Mouse (Mus musculus): Measurements from ENCODE around the gene Mrs2.

- TF ChIP-seq HCFC1 (IDR thresholded peaks at IDR 0.05; ENCODE audit: borderline replicate concordance, insufficient read depth, low read length) (no peak; the same call in 1 of the 2 replicates), MAFK (IDR thresholded peaks at IDR 0.05; ENCODE audit: insufficient read depth, low read depth, low read length) (no peak), CHD2 (IDR thresholded peaks at IDR 0.05; ENCODE audit: low read depth, low read length) (no peak), ZNF384 (IDR thresholded peaks at IDR 0.05; ENCODE audit: low read depth, low read length) (no peak), ZC3H11A (IDR thresholded peaks at IDR 0.05; ENCODE audit: borderline replicate concordance, low read depth, low read length) (no peak)
Measured at GRCm38 (mm10) chr13:25019793-25020539, at the start of gene Mrs2.
